Mouse (Mus musculus): ENCODE data around the gene Gng5.

The Gng5 gene

DNA sequence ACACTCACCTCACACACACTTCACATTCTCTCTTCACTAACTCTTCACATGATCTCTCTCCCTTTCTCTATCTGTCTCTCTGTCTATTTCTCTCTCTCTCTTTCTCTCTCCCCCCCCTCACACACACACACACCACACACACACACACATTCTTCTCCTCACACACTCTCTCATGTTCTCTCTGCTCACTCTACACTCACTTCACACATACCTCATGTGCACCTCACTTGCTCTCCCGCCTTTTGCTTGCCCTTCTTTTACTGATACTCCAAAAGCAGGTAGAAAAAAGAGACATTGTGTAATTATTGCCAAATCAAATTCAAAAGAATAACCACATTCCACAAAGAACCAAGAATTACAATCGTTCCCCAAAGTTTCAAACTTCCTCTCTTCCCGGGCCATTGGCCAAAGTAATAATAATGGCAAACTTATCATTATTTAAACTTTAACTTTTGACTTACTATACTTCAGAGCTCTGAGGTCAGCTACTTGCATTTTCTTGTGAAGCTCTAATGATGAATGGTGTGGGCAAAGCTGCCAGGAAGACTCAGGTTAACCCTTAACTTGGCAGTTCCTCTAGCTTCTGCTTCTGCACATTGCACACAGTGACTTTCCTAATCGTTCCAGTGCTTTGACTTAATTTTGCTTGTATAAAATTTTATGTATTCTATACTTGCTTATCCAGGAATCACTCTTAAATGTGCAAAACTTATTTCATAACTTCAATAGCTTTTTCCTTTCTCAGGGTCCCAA, 41.1 kb downstream of the Gng5 start:
- DNase-seq (ENCODE audit: low spot score in 2 of 2) = no peak

DNA sequence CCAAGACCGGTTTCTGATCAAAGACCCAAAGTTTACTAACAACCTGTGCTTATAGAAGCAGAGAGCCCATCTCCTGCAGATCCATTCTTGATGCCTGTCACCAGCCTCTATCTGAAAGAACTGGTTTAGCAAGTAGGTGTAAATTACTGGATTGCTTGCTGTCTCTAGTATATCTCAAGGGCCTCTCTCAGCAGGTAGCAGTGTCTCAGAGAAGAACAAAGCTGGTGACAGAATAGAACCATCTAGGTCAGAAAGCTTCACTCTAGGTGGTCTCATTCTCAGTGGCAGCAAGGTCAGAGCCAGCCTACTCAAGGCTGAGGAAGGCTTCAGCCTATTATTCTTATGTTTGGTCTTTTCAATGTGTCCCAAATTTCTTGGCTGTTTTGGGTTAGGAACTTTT, 44.0 kb downstream of the Gng5 start:
- DNase-seq (ENCODE audit: low spot score in 2 of 2) = no peak

DNA sequence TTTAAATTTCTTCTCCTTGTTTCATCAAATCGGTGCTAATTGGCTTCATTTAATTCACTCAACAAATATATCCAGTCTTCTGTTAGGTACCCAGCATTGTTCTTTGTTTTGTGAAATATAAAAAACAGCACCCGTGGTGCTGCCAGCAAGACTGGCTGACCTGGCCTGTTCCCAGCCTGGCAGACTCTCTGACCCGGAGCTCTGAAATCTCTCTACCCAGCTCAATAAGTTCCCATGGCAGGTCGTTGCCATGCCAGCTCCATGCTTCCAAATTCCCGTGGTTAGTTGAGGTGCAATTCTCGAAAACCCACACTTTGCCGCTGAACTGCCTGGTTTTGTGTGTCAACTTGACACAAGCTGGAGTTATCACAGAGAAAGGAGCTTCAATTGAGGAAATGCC, 55.2 kb downstream of the Gng5 start:
- no peak for DNase-seq (ENCODE audit: low spot score in 2 of 2)
